Mouse (Mus musculus): ENCODE data around the gene Acsm2.
"Not testable (repeated sequence)": the region's sequence is repeated elsewhere in the genome, so short reads cannot be mapped to it uniquely, and the experiment has no call there.

GRCm38 (mm10) chr7:119562476-119562875, 8.3 kb downstream of the Acsm2 start:
- TF ChIP-seq CTCF (IDR thresholded peaks at IDR 0.05; ENCODE audit: borderline replicate concordance, extremely low read depth, insufficient read depth, insufficient read length); POLR2A (IDR thresholded peaks at IDR 0.05; ENCODE audit: borderline replicate concordance, extremely low read depth, insufficient read depth, insufficient read length, poor library complexity, severe bottlenecking): not testable (repeated sequence)
